Comparison of ENCODE assay signal across 8 mouse cellular contexts in genomic region chr16:4641119-4641838, GRCm38 (mm10). TPM values are rescaled to one million over a fixed set of nuclear protein-coding genes. Genes with fewer than 3 reads are reported as not detected.
A peak's percentile ranks its signal among the peaks of the same experiment; 100 is the strongest.
DNase-seq lines count a peak whose midpoint lies in the region; ATAC-seq lines count a peak whose summit lies in the region.

No protein-coding gene starts in this region.

- H3K4me2 ChIP-seq in limb, embryonic 13.5 days (replicated peaks) = peak overlapping the region; percentile 98
- peak overlapping the region; percentile 64 for H3K4me2 ChIP-seq in midbrain, embryonic 14.5 days (ENCODE audit: low read length)

- WGBS in limb, embryonic 13.5 days = 27% methylated on average over 3 of the region's 3 CpGs
- 60% methylated on average over 3 of the region's 3 CpGs for WGBS in midbrain, embryonic 14.5 days

- H3K36me3 ChIP-seq in limb, embryonic 13.5 days = peaks cover 29% of the 10 kb centered on the region
- H3K36me3 ChIP-seq in midbrain, embryonic 14.5 days (ENCODE audit: control insufficient read depth, insufficient read depth, low read length) = no peaks in the 10 kb centered on the region

- peak overlapping the region; percentile 86 for H3K4me3 ChIP-seq in limb, embryonic 13.5 days
- H3K4me3 ChIP-seq in midbrain, embryonic 14.5 days (replicated peaks; ENCODE audit: low read depth, low read length) = 0 out of 2 replicates have a peak overlapping the region, but pooled peaks have one; percentile 39

- intact Hi-C loops in heart, postnatal 25 days (cut with DNase I) = no loop called here
- intact Hi-C loops in heart, postnatal 14 days (cut with DNase I) = no loop called here
- intact Hi-C loops in left cerebral cortex, postnatal 25 days (cut with DNase I) = no loop called here

- ATAC-seq in limb, embryonic 13.5 days (ENCODE audit: low FRiP score, low read depth) = no peak
- ATAC-seq in midbrain, embryonic 14.5 days (ENCODE audit: low FRiP score, low TSS enrichment) = no peak

- DNase-seq in heart, adult 11 months = peak; percentile 97
- no peak for DNase-seq in heart, postnatal 25 days (ENCODE audit: low spot score)
- peak; percentile 40 to 52 for DNase-seq in heart, postnatal 14 days
- no peak for DNase-seq in midbrain, embryonic 14.5 days
- no peak for DNase-seq in frontal cortex, adult 2 months (ENCODE audit: extremely low spot score in 1 of 2, low spot score in 1 of 2)
- no peak for DNase-seq in left cerebral cortex, postnatal 25 days (ENCODE audit: low spot score in 2 of 2)
- no peak for DNase-seq in cerebellum, adult 8-10 months

- H3K9me3 ChIP-seq in limb, embryonic 13.5 days = no peaks in the 10 kb centered on the region
- H3K9me3 ChIP-seq in midbrain, embryonic 14.5 days (ENCODE audit: control insufficient read depth, low read length) = no peaks in the 10 kb centered on the region

- H3K27me3 ChIP-seq in limb, embryonic 13.5 days = no peaks in the 10 kb centered on the region
- no peaks in the 10 kb centered on the region for H3K27me3 ChIP-seq in midbrain, embryonic 14.5 days (ENCODE audit: control insufficient read depth, insufficient read depth, low read length)

- H3K4me1 ChIP-seq in limb, embryonic 13.5 days = peaks cover 64% of the 10 kb centered on the region
- H3K4me1 ChIP-seq in midbrain, embryonic 14.5 days (ENCODE audit: control insufficient read depth, insufficient read depth, low read length) = peaks cover 15% of the 10 kb centered on the region; the same call in 1 of the 2 replicates

- peak overlapping the region; percentile 88 for H3K9ac ChIP-seq in limb, embryonic 13.5 days
- H3K9ac ChIP-seq in midbrain, embryonic 14.5 days (replicated peaks; ENCODE audit: low read length) = no peak overlapping the region

- H3K27ac ChIP-seq in limb, embryonic 13.5 days = peak overlapping the region; percentile 92
- no peak overlapping the region for H3K27ac ChIP-seq in midbrain, embryonic 14.5 days (replicated peaks; ENCODE audit: low read depth, low read length)

RNA-seq across cellular contexts. Expression of gene Dnaja3, which starts 1.5 kb away (rescaled TPM):
- 100 to 1,000 TPM; 149 TPM for total RNA-seq in heart, postnatal 25 days (2021)
- 100 to 1,000 TPM; 121 to 123 TPM for total RNA-seq in heart, postnatal 14 days (2021)
- 56.6 and 60.0 TPM in 2 replicates for polyA plus RNA-seq in limb, embryonic 13.5 days (2015; fragmentation: Nextera tagmentation; extraction: Ambion mirVana)
- polyA plus RNA-seq in midbrain, embryonic 14.5 days (2014; fragmentation: Nextera tagmentation; extraction: Ambion mirVana) = 44.8 and 55.0 TPM in 2 replicates
- polyA plus RNA-seq in frontal cortex, adult 2 months (2012; rRNA removed) = 51.2 and 51.9 TPM in 2 replicates
- total RNA-seq in left cerebral cortex, postnatal 25 days (2021) = 10 to 100 TPM; 62.2 to 63.3 TPM

RNA-seq across cellular contexts. Expression of gene Vasn, which starts 1.5 kb away (rescaled TPM):
- 10 to 100 TPM in 1 of 2 experiments, 1 to 10 TPM in 1; 9.8 to 12.0 TPM for total RNA-seq in heart, postnatal 25 days (2021)
- total RNA-seq in heart, postnatal 14 days (2021) = 10 to 100 TPM; 12.1 to 14.7 TPM
- 35.6 and 35.9 TPM in 2 replicates for polyA plus RNA-seq in limb, embryonic 13.5 days (2015; fragmentation: Nextera tagmentation; extraction: Ambion mirVana)
- polyA plus RNA-seq in midbrain, embryonic 14.5 days (2014; fragmentation: Nextera tagmentation; extraction: Ambion mirVana) = 3.4 and 3.9 TPM in 2 replicates
- 5.9 and 6.9 TPM in 2 replicates for polyA plus RNA-seq in frontal cortex, adult 2 months (2012; rRNA removed)
- 1 to 10 TPM; 7.5 to 9.9 TPM for total RNA-seq in left cerebral cortex, postnatal 25 days (2021)

RNA-seq across cellular contexts. Expression of gene Pam16, which starts 16.5 kb away (rescaled TPM):
- 100 to 1,000 TPM; 129 to 141 TPM for total RNA-seq in heart, postnatal 25 days (2021)
- 100 to 1,000 TPM; 119 to 137 TPM for total RNA-seq in heart, postnatal 14 days (2021)
- polyA plus RNA-seq in limb, embryonic 13.5 days (2015; fragmentation: Nextera tagmentation; extraction: Ambion mirVana) = 105 and 106 TPM in 2 replicates
- 171 and 207 TPM in 2 replicates for polyA plus RNA-seq in midbrain, embryonic 14.5 days (2014; fragmentation: Nextera tagmentation; extraction: Ambion mirVana)
- 95.5 and 119 TPM in 2 replicates for polyA plus RNA-seq in frontal cortex, adult 2 months (2012; rRNA removed)
- total RNA-seq in left cerebral cortex, postnatal 25 days (2021) = 10 to 100 TPM; 67.5 to 92.8 TPM

RNA-seq across cellular contexts. Expression of gene Coro7, which starts 38.3 kb away (rescaled TPM):
- 10 to 100 TPM; 12.6 to 16.1 TPM for total RNA-seq in heart, postnatal 25 days (2021)
- total RNA-seq in heart, postnatal 14 days (2021) = 10 to 100 TPM; 20.6 to 20.7 TPM
- polyA plus RNA-seq in limb, embryonic 13.5 days (2015; fragmentation: Nextera tagmentation; extraction: Ambion mirVana) = 19.6 and 20.8 TPM in 2 replicates
- polyA plus RNA-seq in midbrain, embryonic 14.5 days (2014; fragmentation: Nextera tagmentation; extraction: Ambion mirVana) = 23.3 and 25.7 TPM in 2 replicates
- polyA plus RNA-seq in frontal cortex, adult 2 months (2012; rRNA removed) = 100 and 112 TPM in 2 replicates
- total RNA-seq in left cerebral cortex, postnatal 25 days (2021) = 10 to 100 TPM; 82.0 to 92.7 TPM

RNA-seq across cellular contexts. Expression of gene Glis2, which starts 46.8 kb away (rescaled TPM):
- 10 to 100 TPM; 16.6 to 20.3 TPM for total RNA-seq in heart, postnatal 25 days (2021)
- 10 to 100 TPM; 20.8 to 23.0 TPM for total RNA-seq in heart, postnatal 14 days (2021)
- 32.0 and 39.4 TPM in 2 replicates for polyA plus RNA-seq in limb, embryonic 13.5 days (2015; fragmentation: Nextera tagmentation; extraction: Ambion mirVana)
- 13.2 and 13.4 TPM in 2 replicates for polyA plus RNA-seq in midbrain, embryonic 14.5 days (2014; fragmentation: Nextera tagmentation; extraction: Ambion mirVana)
- polyA plus RNA-seq in frontal cortex, adult 2 months (2012; rRNA removed) = 17.9 and 19.1 TPM in 2 replicates
- total RNA-seq in left cerebral cortex, postnatal 25 days (2021) = 10 to 100 TPM; 11.7 to 12.4 TPM

Comparison
In these comparisons a context has a peak if more than half of its experiments do, and no peak if none do; other contexts are left out.
1. DNase-seq: peak in heart, adult 11 months (single experiment) and heart, postnatal 14 days (2 of 2); none in heart, postnatal 25 days (single experiment), midbrain, embryonic 14.5 days (single experiment), frontal cortex, adult 2 months (0 of 2), left cerebral cortex, postnatal 25 days (0 of 2) and cerebellum, adult 8-10 months (single experiment).